Mouse (Mus musculus) MN1 (cell line): ENCODE measurements around the gene Mpc1.
"Not testable (repeated sequence)": the region's sequence is repeated elsewhere in the genome, so short reads cannot be mapped to it uniquely, and the experiment has no call there.

ENCODE experiments used
- DNase-seq: peaks from one replicate; pipeline ENCODE4 v3.0.0-alpha.2; 2016; ENCODE audit warnings: low spot score

Mpc1 gene

DNA sequence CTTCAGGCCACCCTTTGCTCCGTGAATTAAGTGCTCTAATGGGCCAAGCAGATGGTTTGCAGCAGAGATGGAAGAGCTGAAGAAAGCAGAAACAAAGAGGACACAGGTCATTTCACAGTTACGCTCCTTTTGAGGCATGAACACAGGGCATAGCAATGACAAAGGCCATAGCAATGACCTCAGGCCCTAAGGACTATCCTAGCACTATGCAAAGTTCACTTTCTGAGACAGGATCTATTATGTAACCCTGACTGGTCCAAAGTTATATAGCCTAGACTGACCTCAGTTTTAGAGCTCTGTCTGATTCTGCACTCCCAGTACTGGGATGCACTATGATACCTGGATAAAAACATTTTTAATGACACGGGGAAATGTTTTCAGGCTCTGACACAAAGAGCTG, 4.3 kb upstream of the Mpc1 start:
- no peak for DNase-seq

DNA sequence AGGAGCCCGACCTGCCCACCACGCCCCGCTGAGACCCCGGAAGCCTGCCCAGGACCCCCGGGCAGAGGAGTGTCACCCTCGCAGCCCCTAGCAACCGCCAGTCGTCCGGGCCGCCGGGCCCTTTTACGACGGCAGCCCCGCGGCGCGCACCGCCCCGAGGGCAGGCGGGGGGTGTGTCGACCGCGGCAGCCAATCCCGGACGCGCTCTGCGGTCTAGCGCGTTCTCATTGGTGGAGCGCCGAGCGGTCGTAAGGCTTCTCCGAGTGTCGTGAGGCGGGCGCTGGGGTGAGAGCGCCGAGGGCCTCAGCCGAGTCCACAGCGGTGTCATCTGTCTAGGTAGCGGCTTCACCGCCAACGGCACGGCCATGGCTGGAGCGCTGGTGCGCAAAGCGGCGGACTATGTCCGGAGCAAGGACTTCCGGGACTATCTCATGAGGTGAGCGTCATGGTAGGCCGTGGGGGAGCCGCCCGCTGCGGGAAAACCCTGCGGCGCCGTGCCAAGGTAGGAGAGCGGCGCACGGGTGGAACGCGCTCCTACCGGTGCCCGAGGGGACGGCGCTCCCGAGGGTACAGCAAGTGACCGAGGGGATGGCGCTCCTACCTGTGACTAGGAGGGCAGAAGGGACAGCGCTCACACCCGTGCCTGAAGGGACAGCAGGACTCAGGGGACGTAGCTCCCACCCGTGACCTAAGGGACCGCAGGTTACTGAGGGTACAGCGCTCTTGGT, 986 bp downstream of the Mpc1 start:
- peak; percentile 98 for DNase-seq

DNA sequence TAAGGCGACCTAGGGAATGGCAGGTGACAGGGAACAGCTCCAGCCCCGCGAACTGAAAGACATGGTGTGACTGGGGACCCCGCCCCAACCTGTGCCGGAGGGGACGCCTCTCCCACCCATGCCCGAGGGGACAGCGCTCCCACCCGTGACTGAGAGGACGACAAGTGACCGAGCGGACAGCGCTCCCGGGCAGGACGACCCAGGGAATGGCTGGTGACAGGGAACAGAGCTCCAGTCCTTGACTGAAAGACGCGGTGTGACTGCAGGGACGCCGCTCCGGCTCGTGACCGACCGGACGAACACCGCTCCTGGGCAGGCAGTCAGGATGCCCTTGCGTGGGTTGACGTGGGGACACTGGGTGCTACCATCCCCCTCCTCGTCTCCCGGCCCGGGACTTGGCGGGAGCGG, 1.6 kb downstream of the Mpc1 start:
- DNase-seq: peak; percentile 39

DNA sequence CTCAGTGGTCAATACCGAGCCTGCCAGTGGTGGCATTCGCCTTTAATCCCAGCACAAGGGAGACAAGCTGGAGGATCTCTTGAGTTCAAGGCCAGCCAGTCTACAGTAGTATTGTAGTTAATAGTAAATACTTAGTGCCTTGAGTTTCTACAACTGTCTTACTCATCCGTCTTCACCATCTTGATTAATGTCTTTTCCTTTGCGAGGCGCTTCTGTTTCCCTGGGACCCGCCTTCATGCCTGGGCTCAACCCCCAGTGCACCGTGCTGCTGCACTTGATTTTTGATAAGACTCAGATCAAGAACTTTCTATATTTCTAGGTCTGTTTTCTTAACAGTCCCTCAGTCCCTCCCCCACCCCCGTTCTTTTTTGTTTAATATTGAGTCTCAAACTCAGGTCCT, 2.4 kb downstream of the Mpc1 start:
- DNase-seq: no peak

DNA sequence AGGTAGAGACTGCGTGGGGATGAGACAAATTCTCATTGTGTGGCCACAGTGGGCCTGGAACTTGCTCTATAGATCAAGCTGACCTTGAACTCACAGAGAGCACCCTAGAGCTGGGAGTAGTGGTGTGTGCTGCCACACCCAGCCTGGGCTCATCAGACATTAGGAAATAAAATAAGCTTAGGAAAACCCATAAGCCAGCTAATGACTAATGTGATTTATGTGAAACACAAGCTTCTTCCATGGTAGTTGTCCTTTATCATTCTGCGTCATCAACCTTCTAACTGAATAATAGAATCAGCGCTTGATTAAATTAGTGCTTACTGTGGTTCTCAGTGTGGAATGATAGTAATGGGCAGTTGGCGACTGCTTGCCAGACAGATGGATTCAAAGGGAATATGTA, 4.3 kb downstream of the Mpc1 start:
- peak; percentile 67 for DNase-seq

DNA sequence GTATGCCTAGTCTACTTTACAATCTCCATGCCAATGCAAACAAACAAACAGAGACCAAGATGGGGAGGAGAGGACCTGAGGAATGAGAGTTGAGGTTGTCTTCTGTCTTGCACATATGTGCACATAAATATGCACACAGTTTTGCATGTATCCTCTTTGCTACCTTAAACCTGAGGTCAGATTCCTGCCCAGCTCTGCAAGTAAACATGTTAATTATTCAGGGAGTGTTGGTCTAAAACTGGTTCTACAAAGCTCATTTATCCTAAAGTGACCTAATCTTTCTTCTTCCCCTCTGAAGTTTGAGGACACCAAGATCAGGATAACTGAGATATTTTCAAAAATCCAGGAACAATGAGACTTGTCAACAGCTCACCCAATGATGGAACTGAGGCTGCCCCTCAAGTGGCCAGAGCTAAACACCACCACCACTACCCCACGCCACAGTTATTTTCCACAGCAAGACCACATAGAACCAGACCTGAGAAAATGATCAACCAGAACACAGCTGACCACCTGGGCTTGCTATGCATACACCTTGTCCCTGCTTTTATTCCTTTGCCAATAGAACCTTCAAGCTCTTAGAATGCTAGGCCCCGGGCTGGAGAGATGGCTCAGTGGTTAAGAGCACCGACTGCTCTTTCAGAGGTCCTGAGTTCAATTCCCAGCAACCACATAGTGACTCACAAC, 7.4 kb downstream of the Mpc1 start:
- no peak for DNase-seq

DNA sequence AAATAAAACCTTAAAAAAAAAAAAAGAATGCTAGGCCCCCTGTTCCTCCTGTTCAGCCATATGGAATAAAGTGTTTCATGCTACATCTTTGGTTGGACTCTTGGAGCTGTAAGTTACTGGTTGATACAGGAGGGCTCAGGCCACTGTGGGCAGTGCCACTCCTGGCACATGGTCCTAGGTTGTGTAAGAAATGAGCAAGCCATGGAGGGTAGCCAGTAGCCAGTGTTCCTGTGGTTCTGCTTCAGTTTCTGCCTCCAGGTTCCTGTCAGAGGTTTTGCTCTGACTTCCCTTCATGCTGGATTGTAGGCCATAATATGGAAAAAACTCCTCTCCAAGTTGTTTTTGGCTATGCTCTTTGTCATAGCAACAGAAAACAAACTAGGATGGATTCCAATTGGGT, 8.0 kb downstream of the Mpc1 start:
- no peak for DNase-seq

DNA sequence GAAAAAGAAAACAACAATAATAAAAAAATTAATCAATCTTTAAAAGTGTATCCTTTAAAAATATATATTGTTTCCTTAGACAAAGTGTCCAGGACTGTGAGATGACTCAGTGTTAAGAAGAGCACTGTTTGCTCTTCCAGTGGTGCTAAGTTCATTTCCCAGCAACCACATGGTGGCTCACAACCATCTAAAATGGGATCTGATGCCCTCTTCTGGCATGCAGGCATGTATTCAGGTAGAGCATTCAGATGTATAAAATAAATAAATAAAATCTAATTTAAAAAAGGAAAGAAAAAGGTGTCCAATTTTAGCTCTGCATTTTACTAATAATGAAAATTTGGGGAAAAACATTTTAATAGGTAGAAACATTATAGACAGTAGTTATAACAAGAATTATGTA, 13.1 kb downstream of the Mpc1 start:
- no peak for DNase-seq

DNA sequence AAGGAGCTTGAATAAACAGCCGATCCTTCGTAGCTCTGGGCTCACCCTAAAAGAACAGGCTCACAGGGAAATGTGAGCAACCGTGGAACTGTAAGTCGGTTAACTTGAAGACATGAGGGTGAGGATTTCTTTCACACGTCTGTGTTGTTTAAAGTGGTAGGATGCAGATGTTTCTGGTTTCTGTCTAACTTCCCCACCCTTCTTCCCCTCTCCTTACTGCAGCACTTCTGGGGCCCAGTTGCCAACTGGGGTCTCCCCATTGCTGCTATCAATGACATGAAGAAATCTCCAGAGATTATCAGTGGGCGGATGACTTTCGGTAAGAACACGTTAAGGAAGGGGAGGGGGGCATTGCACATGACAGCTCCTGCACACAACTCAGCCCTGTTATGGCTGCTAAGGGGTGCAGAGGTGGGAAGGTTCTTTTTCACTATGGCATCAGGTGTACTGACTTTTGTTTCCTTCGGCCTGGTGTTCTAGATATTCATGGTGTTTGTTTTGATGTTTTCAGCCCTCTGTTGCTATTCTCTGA, 13.7 kb downstream of the Mpc1 start:
- DNase-seq: no peak

DNA sequence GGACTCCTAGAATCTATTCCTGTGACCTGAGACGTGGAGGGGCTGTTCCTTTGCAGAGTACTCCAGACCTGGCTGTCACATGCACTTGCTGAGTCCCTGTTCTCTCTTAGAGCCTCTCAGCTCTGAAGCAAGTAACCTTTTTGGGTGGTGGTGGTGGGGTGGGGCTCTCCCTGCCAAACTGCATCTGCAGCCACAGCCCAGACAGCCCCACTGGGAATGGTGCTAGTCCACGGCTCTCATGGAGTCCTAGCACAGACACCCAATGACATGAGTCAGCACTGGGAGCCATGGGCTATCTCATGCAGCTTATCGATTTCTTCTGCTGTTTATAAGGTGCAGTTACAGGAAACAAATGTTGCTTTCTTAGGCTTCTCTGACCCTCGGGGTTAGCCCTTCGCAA, 15.0 kb downstream of the Mpc1 start:
- DNase-seq: no peak

DNA sequence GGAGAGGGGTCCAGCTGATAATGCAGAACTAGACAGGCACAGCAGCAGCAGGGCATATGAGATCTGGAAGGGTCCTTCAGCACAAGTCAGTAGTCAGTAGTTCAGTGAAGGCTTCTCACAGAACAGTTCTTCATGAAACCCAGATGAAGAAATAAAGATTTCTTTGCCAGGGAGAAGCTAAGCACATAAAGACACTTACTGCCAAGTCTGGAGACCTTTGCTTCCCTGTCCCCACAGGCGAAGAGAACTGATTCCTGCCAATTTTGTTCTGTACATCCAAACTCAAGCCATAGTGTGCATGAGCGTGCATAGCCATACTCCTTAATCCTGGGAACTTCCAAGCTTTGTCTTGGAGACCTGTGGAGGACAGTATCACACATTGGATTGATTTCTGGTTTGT, 15.6 kb downstream of the Mpc1 start:
- DNase-seq: no peak

DNA sequence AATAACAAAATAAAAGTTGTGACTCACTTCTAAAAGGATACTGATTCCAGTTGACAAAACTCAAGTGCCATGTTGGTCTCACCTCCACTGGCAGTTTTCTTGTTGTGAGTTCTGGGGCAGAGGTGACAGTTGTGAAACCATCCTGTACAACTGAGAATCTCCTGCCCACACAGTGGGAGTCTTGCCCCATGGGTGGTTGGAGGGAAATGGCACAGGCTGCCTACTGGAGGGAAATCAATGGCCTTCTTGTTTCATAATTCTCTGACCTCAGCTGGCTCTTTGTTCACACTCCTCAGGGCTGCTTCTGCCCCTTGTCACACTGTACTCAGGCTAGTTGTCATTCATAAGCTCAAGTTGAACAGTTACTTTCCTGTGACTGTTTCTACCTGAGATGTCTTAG, 16.8 kb downstream of the Mpc1 start:
- no peak for DNase-seq

DNA sequence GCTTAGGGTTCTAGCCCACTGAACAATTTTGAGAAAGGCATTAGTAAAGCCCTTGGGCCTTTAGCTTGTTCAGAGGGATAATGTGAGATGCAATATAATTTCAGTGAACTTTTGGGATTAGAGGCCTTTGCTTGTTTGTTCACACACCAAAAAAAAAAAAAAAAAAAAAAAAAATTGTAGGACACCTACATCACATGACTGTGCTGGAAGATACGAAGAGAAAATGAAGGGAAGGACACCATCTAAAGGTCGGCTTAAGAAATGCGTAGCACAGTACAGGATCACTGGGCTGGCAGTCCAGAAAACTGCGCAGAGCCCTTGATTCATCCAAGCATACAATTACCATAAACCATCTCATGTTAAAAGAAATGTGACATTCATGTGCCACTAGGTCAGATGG, 18.8 kb downstream of the Mpc1 start:
- DNase-seq: no peak

DNA sequence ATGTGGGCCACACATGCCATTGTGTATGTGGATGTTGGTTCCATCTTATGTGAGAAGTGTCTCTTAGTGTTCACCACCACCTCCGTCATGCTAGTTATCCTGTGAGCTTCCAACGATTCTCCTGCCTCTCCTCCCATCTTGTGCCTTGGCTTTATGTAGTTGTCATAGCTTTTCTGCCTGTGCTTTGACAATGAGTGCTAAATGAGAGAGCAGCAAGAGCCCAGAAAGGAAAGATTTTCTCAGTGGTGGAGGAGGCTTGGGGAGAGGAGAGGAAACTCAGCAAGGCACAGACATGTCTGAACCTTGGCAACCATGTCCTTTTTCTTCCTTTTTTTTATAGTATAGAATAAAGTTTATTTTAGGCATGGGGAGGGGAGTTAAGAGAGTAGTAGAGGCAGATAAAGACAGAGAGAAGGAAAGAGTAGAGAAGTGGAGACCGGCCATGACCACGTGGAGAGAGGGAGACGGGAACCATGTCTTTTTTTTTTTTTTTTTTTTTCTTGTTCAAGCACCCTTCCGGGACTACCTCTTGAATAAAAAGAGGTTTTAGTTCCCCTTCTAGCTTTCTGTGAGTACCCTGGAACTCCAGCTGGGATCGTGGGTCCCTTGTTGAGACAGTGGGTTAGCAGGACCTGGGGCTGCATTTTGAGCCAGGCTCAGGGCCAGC, 20.2 kb downstream of the Mpc1 start:
- no peak for DNase-seq

DNA sequence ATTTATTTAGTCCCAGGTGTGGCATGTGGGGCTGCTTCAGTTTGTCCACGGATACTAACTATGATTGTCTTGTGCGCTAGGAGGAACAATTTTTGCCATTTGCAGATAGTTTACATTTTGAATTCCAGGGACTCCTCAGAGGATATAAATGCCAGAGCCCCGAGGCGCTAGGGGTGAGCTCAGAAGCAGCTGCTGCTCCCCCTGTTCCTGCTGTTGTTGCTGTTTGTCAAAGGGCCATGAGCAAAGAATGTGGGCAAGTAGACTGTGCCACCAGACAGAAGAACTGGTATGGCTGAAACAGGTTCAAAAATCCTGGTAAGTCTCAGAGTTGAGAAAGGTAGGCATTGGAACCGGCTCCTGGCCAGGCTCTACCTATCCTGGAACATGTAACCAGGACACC, 21.0 kb downstream of the Mpc1 start:
- no peak for DNase-seq

DNA sequence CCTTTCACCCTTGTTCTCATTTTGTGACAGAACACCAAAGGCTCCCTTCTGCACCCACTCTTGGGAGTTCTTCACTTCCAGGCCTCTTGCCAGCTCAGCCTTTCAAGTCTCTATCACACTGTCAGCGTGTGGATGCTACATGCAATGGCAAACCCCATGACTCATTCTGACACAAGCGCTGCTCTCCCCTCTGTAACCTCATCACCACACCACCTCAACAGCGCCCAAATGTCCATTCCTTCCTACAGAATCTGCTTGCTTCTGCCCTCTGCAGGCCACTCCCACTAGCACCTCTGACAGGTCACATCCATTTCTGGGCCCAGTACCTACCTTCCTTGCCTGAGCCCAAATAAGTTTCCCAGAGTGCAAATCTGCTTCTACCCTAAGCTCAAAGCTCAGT, 23.1 kb downstream of the Mpc1 start:
- peak; percentile 73 for DNase-seq

DNA sequence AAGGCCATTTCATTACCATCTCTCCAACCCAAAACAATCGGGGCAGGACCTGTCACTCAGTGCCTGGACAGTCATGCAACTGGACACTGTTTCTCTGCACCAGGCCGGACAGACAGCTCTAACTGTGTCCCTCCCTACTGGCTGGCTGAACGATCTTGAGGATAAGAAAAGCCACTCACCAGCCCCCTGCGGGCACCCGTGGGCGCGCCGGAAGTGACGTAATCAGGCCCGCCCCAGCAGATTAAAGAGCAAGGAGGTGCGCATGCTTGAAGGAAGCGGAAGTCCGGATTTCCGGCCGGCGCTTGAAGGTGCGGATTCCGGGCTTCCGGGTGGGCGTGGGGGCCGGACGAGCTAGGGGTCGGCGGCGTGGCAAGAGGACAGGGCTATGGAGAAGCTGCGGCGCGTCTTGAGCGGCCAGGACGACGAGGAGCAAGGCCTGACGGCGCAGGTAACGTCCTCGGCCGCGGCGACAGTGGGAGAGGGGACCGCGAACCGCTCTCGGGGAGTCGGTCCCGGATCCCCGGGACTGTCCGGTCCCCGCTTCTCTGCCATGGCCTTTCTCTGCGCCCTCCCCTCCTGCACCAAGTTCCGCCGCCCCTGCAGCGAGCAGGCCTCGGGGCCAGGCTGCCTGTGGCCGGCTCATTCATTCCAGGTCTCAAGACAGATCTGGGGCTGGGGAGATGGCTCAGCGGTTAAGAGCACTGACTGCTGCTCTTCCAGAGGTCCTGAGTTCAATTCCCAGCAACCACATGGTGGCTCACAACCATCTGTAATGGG, 28.3 kb downstream of the Mpc1 start, which contains the start of gene Sft2d1:
Sft2d1 (plus strand) TSS at position 265 of the 777 bp plus-strand sequence.
- peak; percentile 97 for DNase-seq

DNA sequence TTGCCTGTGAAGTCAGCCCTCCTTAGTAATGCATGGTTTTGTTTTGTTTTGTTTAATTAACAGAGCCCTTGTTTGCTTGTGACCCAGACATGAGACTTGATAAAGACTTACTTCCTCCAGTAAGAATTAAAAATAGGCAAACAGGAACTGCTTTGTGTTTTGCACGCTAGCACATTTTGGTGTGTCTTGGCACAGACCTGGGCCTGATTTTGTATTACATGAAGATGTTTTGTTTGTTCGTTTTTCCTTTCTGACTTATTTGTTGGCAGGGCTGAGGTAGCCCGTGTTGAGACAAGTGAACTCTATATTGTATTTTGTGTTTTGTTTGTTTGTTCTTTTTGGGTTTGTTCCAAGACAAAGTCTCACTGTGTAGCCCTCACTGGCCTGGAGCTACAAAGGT, 29.0 kb downstream of the Mpc1 start:
- no peak for DNase-seq

DNA sequence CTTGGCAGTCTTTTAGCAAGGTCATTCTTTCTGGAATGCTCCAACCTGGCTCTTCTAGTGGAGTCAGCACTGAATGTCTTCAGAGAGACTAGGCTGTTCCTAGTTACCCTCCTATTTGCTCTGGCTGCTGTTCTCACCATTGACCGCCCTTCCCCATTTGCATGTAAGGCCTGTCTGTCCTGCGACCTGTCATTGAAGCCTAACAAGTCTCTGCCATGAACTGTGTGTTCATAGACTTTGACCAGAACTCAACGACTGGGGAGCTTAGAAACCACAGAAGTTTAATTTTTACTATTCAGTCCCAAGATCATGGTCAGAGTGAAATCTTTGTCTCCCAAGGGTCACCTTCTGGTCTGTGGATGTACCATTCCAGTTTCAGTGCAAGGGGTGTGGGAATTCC, 31.3 kb downstream of the Mpc1 start:
- no peak for DNase-seq

DNA sequence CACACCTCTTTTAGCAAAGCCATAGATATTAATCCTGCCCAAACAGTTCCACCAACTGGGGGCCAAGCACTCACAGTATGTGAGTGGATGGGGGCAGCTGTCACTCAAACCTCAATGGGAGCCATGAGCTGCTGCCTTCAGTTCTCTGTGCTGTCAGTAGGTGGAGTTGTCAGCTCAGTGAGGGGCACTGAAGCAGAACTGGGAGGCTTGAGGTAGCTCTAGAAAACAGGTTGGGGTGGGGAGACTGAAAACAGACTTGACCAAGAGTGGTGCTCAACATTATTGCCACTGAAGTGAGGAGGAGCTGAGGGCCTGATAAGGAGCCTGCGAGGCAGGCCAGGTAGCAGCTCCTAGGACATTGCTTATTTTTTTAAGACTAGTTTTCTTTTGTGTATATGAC, 33.5 kb downstream of the Mpc1 start:
- no peak for DNase-seq

DNA sequence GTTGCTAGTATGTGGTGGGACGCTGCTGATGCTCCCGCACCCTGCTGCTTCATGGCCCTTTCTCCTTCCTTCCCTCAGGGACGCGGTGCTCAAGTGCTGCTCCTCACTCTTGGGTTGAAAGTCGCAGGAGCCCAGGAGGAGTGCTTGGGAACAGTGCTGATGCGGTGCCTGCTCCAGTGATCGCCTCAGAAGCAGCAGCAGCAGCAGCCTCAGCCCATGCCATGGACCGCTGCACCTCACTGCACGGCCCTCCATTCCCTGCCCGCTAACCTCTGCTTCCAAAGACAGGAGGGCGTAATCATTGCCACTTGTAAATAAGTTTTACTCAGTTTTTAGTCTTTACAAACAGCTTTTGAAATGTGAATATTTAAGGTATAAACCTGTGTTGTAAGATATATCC, 44.2 kb downstream of the Mpc1 start:
- not testable (repeated sequence) for DNase-seq

DNA sequence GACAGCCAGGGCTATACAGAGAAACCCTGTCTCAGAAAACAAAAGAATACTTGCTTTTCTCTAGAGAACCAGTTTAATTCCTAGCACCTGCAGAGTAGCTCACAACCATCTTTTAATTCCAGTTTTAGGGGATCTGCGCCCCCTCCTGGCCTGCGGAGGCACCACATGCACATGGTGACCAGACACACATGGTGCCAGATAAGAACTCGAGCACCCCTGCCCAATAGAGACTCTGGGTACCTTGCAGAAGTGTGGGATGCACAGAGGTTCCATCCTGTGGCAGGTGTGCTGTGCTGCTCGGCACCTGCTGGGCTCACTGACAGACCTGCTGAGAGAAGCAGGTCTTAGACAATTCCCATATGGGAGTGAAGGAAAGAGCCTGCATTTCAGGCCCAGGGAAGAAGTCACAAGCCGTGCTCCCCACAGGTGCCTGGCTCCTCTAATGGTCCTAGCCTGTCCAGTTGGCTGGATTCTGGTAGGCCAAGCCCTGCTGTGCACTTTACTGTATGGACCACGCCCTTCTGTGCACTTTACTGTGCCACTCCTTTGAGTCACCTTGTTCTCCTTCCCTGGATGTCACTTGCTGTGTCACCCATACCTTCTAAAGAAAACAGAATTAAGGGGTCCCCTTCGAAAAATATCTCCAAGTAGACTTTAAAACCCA, 45.9 kb downstream of the Mpc1 start:
- no peak for DNase-seq
